Mouse (Mus musculus): ENCODE results near the gene Robo4. TPM values are rescaled to one million over a fixed set of nuclear protein-coding genes. Genes with fewer than 3 reads are reported as not detected.
A peak's percentile ranks its signal among the peaks of the same experiment; 100 is the strongest.

The Robo4 gene
- total and polyA plus RNA-seq, 3 experiments: not detected

DNA sequence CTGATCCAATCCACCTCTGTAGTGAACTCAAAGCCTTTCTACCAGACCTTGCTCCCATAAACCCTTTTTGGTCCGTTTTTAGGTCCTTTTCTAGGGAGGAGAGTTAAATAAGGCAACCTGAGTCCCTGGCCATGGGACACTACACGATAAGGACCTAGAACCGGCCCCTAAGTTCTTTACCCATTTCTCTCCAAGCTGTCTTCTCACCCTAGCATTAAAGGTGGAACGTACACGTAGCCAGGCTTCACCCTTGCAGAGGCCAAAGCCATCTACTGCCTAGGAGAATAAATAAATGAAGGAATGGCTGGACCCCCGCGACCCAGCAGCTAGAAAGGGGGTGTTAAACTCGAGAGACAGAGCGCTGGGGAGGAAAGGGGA is 58.0 kb downstream of the Robo4 start:
- Histone ChIP-seq H3K4me3 (replicated peaks in 1 of 3; ENCODE audit: low read depth in 2 of 3, low read length in 2 of 3, poor library complexity in 1 of 3) (no peak overlapping the region), H3K4me2 (ENCODE audit: insufficient read depth, low read depth, poor library complexity, severe bottlenecking) (peak overlapping the region; percentile 89; the same call in 1 of the 2 replicates), H3K36me3 (replicated peaks in 1 of 2; ENCODE audit: control insufficient read depth in 1 of 2, insufficient read depth in 1 of 2, low read length in 1 of 2) (no peaks in the 10 kb centered on the region), H3K9me3 (replicated peaks; ENCODE audit: low read length) (peaks cover 3% of the 10 kb centered on the region), H3K27ac (ENCODE audit: insufficient read depth, low read depth) (no peak overlapping the region), H3K27me3 (replicated peaks) (peaks cover 36% of the 10 kb centered on the region), H3K4me1 (ENCODE audit: control insufficient read depth in 1 of 2, insufficient read depth in 2 of 2) (peaks cover 0 to 17% of the 10 kb centered on the region in 2 experiments; a peak in 3 of 4 replicates), H3K79me2 (replicated peaks; ENCODE audit: control insufficient read depth, extremely low read depth, insufficient read depth, poor library complexity, severe bottlenecking) (no peaks in the 10 kb centered on the region), H3K9ac (ENCODE audit: insufficient read depth, low read depth) (no peak overlapping the region)
- TF ChIP-seq KAT2A (IDR thresholded peaks at IDR 0.05; ENCODE audit: insufficient replicate concordance, low read length) (no peak), CTCF (conservative IDR thresholded peaks at IDR 0.05 in 1 of 2, IDR thresholded peaks at IDR 0.05 in 1 of 2; ENCODE audit: low read depth in 2 of 2, low read length in 2 of 2) (no peak), POLR2A (IDR thresholded peaks at IDR 0.05; ENCODE audit: low read depth, low read length) (no peak), CHD1 (IDR thresholded peaks at IDR 0.05; ENCODE audit: low read depth, low read length) (no peak), MYC (IDR thresholded peaks at IDR 0.05; ENCODE audit: low read depth, low read length) (no peak)
- dilution Hi-C loops (cut with MboI; ENCODE audit: extremely low pct_ligation_motif_present, extremely low pct_unique_long_range_greater_than_20kb, low sequenced_read_pairs): no loop called here
- in situ Hi-C loops (cut with MboI; ENCODE audit: low pct_ligation_motif_present, low pct_unique_long_range_greater_than_20kb, low sequenced_read_pairs): no loop called here
- no peak for DNase-seq (ENCODE audit: extremely low read depth)

GRCm38 (mm10) chr9:37460043-37460960 is 58.6 kb downstream of the Robo4 start:
- Histone ChIP-seq H3K4me3 (replicated peaks in 1 of 3; ENCODE audit: low read depth in 2 of 3, low read length in 2 of 3, poor library complexity in 1 of 3) (peak overlapping the region in 2 of 3 experiments; percentile 22 to 36), H3K4me1 (ENCODE audit: control insufficient read depth in 1 of 2, insufficient read depth in 2 of 2) (peaks cover 0 to 13% of the 10 kb centered on the region in 2 experiments; a peak in 3 of 4 replicates), H3K27me3 (replicated peaks) (peaks cover 36% of the 10 kb centered on the region), H3K36me3 (replicated peaks in 1 of 2; ENCODE audit: control insufficient read depth in 1 of 2, insufficient read depth in 1 of 2, low read length in 1 of 2) (no peaks in the 10 kb centered on the region), H3K4me2 (ENCODE audit: insufficient read depth, low read depth, poor library complexity, severe bottlenecking) (peak overlapping the region; percentile 89), H3K79me2 (replicated peaks; ENCODE audit: control insufficient read depth, extremely low read depth, insufficient read depth, poor library complexity, severe bottlenecking) (no peaks in the 10 kb centered on the region), H3K9ac (ENCODE audit: insufficient read depth, low read depth) (no peak overlapping the region), H3K9me3 (replicated peaks; ENCODE audit: low read length) (peaks cover 3% of the 10 kb centered on the region), H3K27ac (ENCODE audit: insufficient read depth, low read depth) (no peak overlapping the region)
- dilution Hi-C loops (cut with MboI; ENCODE audit: extremely low pct_ligation_motif_present, extremely low pct_unique_long_range_greater_than_20kb, low sequenced_read_pairs): no loop called here
- no peak for TF ChIP-seq KAT2A (IDR thresholded peaks at IDR 0.05; ENCODE audit: insufficient replicate concordance, low read length)
- TF ChIP-seq MEF2A (IDR thresholded peaks at IDR 0.05; ENCODE audit: borderline replicate concordance, low read depth, low read length): no peak
- no peak for TF ChIP-seq USF1 (IDR thresholded peaks at IDR 0.05; ENCODE audit: low read depth, low read length)
- no peak for TF ChIP-seq RCOR1 (conservative IDR thresholded peaks at IDR 0.05; ENCODE audit: low read depth, low read length)
- no peak for TF ChIP-seq EP300 (IDR thresholded peaks at IDR 0.05; ENCODE audit: low read length)
- no peak for DNase-seq (ENCODE audit: extremely low read depth)
- in situ Hi-C loops (cut with MboI; ENCODE audit: low pct_ligation_motif_present, low pct_unique_long_range_greater_than_20kb, low sequenced_read_pairs): no loop called here

DNA sequence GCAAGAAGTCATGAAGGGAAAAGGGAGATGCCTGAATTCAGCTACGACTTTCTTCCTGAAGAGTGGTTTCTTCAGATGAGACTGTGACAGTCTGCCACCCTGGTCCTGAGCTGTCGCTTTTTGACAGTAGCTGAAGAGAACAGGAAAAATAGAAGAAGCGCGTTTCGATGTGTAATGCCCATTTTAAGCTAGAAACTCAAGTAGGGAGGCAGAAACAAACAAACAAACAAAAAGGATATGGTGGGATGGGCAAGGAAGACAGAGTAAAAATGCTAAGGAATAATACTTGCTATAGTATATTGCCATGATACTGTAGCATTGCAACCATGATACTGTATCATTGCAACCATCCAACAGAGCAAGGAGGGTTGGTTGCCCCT is 59.3 kb downstream of the Robo4 start:
- Histone ChIP-seq H3K36me3 (replicated peaks in 1 of 2; ENCODE audit: control insufficient read depth in 1 of 2, insufficient read depth in 1 of 2, low read length in 1 of 2) (no peaks in the 10 kb centered on the region), H3K9me3 (replicated peaks; ENCODE audit: low read length) (peaks cover 3% of the 10 kb centered on the region), H3K9ac (ENCODE audit: insufficient read depth, low read depth) (no peak overlapping the region), H3K79me2 (replicated peaks; ENCODE audit: control insufficient read depth, extremely low read depth, insufficient read depth, poor library complexity, severe bottlenecking) (no peaks in the 10 kb centered on the region), H3K27ac (ENCODE audit: insufficient read depth, low read depth) (no peak overlapping the region), H3K27me3 (replicated peaks) (peaks cover 36% of the 10 kb centered on the region), H3K4me3 (replicated peaks in 1 of 3; ENCODE audit: low read depth in 2 of 3, low read length in 2 of 3, poor library complexity in 1 of 3) (peak overlapping the region in 1 of 3 experiments; percentile 36), H3K4me1 (ENCODE audit: control insufficient read depth in 1 of 2, insufficient read depth in 2 of 2) (peaks cover 0 to 13% of the 10 kb centered on the region in 2 experiments; a peak in 3 of 4 replicates), H3K4me2 (ENCODE audit: insufficient read depth, low read depth, poor library complexity, severe bottlenecking) (peak overlapping the region; percentile 89)
- DNase-seq (ENCODE audit: extremely low read depth): no peak
- dilution Hi-C loops (cut with MboI; ENCODE audit: extremely low pct_ligation_motif_present, extremely low pct_unique_long_range_greater_than_20kb, low sequenced_read_pairs) (no loop called here), in situ Hi-C loops (cut with MboI; ENCODE audit: low pct_ligation_motif_present, low pct_unique_long_range_greater_than_20kb, low sequenced_read_pairs) (no loop called here)
- no peak for TF ChIP-seq JUND (conservative IDR thresholded peaks at IDR 0.05; ENCODE audit: low read depth, low read length)
- no peak for TF ChIP-seq ZNF384 (IDR thresholded peaks at IDR 0.05; ENCODE audit: low read depth, low read length)
- no peak for TF ChIP-seq USF1 (IDR thresholded peaks at IDR 0.05; ENCODE audit: low read depth, low read length)
- no peak for TF ChIP-seq CTCF (conservative IDR thresholded peaks at IDR 0.05 in 1 of 2, IDR thresholded peaks at IDR 0.05 in 1 of 2; ENCODE audit: low read depth in 2 of 2, low read length in 2 of 2)
- TF ChIP-seq JUN (IDR thresholded peaks at IDR 0.05; ENCODE audit: insufficient read depth, low read depth, low read length): no peak
- no peak for TF ChIP-seq UBTF (IDR thresholded peaks at IDR 0.05; ENCODE audit: low read depth, low read length)
- TF ChIP-seq ETS1 (conservative IDR thresholded peaks at IDR 0.05; ENCODE audit: low read depth, low read length): no peak
- no peak for TF ChIP-seq RCOR1 (conservative IDR thresholded peaks at IDR 0.05; ENCODE audit: low read depth, low read length)
- no peak for TF ChIP-seq CHD2 (IDR thresholded peaks at IDR 0.05; ENCODE audit: low read length)
- TF ChIP-seq MAFK (IDR thresholded peaks at IDR 0.05; ENCODE audit: insufficient replicate concordance, low read length): no peak
- no peak for TF ChIP-seq POLR2AphosphoS2 (IDR thresholded peaks at IDR 0.05; ENCODE audit: low read depth, low read length)
- TF ChIP-seq ZC3H11A (IDR thresholded peaks at IDR 0.05; ENCODE audit: low read depth, low read length): no peak
- TF ChIP-seq HCFC1 (IDR thresholded peaks at IDR 0.05; ENCODE audit: low read depth, low read length): no peak
- TF ChIP-seq TBP (conservative IDR thresholded peaks at IDR 0.05; ENCODE audit: low read depth, low read length): no peak

All from CH12.LX (cell line).